Mouse (Mus musculus): ENCODE data around the gene Ap3d1. TPM values are rescaled to one million over a fixed set of nuclear protein-coding genes. Genes with fewer than 3 reads are reported as not detected.

The Ap3d1 gene
- polyA plus RNA-seq, 1 experiment from 2014 or later, result 101 TPM

DNA sequence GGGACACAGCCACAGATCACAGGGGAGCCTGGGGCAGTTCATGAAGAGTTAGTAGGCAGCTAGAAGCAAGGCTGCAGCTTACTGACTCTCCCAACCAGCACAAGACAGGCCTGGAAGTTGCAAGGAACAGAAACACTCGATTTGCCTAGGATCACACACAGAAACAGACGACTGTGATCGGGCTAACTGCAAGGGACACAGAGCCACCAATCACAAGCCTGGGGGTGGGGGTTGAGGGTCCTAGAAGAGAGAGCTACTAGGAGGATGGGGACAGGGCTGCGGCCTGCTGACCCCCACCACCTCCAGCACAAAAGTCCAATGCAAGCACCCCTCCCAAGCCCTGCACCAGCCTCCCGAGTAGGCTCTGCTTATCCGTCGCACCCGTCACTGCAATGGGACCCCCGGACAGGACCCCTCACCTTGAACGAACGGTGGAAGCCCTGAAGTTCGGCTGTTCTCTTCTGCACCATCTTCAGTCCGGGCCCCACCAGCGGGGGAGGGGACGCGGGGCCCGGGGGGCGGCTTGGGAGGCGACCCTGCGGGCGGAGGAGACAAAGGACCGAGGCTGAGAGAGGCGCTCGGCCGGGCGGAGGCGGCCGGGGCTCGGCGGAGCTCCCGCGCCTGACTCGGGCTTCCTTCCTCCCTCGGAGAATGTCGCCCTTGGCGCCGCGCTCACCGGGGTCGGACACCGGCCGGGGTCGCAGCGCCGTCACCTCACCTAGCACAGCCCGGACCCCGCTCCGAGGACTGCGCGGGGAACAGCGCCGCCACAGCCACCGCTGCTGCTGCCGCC is 66.5 kb downstream of the Ap3d1 start:
- peak; percentile 39 for ATAC-seq (ENCODE audit: low FRiP score)
- Histone ChIP-seq H3K27ac (peak overlapping the region; percentile 89), H3K4me1 (replicated peaks) (peaks cover 80% of the 10 kb centered on the region), H3K4me2 (peak overlapping the region; percentile 98), H3K9me3 (no peaks in the 10 kb centered on the region), H3K9ac (peak overlapping the region; percentile 99), H3K36me3 (peaks cover 15% of the 10 kb centered on the region), H3K27me3 (no peaks in the 10 kb centered on the region), H3K4me3 (peak overlapping the region; percentile 90)
- under 1% methylated on average over 33 of the region's 54 CpGs for WGBS

DNA sequence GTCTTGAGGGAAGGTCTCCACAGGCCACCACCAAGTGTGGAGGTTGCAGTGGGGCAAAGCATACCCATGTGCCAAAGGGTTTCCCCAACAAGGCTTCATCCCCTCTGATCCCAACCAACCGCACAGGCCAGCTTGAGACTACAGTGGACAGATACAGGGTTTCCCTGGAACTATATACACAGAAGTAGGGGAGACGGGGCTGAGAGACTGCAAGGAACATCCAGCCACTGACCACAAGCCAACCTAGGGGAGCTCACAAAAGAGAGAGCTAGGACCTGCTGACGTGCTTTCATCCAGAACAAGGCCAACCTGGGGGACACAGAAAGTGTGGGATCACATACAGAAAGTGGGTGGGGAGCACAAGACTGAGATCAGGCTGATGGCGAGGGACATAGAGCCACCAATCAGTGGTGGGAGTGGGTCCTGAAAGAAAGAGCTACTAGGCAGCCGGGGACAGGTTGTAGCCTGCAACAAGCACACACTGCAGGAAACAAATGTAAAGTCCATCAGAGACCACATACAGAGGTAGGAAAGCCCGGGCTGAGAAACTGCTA is 67.1 kb downstream of the Ap3d1 start:
- ATAC-seq (ENCODE audit: low FRiP score), result no peak
- H3K4me1 ChIP-seq (replicated peaks), result peaks cover 84% of the 10 kb centered on the region
- peaks cover 22% of the 10 kb centered on the region for H3K36me3 ChIP-seq
- peak overlapping the region; percentile 99 for H3K9ac ChIP-seq
- peak overlapping the region; percentile 98 for H3K4me2 ChIP-seq
- peak overlapping the region; percentile 90 for H3K4me3 ChIP-seq
- H3K27ac ChIP-seq, result peak overlapping the region; percentile 89
- H3K27me3 ChIP-seq, result no peaks in the 10 kb centered on the region
- H3K9me3 ChIP-seq, result no peaks in the 10 kb centered on the region
- 19% methylated on average over 6 of the region's 6 CpGs for WGBS

DNA sequence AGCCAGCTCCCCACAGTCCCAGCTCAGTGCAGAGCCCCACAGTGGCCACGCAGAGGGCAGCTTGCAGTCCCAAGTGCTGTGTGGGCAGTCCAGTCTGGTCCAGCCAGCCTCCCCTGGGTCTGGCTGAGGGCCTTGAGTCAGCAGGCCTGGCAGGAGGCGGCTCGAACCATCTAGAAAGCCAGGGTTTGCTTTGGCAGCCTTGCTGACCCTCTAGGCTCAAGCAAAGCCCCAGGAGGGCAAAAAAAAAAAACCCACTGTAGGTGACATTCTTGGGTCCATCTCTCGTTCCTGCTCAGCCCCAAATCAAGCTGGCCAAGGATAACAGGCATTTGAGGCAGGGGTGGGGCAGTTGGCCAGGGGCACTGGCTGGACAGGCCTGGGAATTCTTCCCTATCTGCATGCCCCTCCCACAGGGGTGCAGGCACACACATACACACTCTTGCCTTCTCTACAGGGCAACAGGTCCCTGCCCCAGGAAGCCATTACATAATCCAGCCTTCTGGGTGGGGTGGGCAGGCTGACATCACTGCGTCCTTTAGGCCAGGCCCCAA is 67.8 kb downstream of the Ap3d1 start:
- ATAC-seq (ENCODE audit: low FRiP score), result no peak
- no peaks in the 10 kb centered on the region for H3K9me3 ChIP-seq
- H3K27ac ChIP-seq, result no peak overlapping the region
- no peaks in the 10 kb centered on the region for H3K27me3 ChIP-seq
- H3K36me3 ChIP-seq, result peaks cover 29% of the 10 kb centered on the region
- H3K4me1 ChIP-seq (replicated peaks), result peaks cover 77% of the 10 kb centered on the region
- H3K4me3 ChIP-seq, result peak overlapping the region; percentile 90
- H3K4me2 ChIP-seq, result peak overlapping the region; percentile 98
- WGBS, result 77% methylated on average over 5 of the region's 5 CpGs
- H3K9ac ChIP-seq, result peak overlapping the region; percentile 99

DNA sequence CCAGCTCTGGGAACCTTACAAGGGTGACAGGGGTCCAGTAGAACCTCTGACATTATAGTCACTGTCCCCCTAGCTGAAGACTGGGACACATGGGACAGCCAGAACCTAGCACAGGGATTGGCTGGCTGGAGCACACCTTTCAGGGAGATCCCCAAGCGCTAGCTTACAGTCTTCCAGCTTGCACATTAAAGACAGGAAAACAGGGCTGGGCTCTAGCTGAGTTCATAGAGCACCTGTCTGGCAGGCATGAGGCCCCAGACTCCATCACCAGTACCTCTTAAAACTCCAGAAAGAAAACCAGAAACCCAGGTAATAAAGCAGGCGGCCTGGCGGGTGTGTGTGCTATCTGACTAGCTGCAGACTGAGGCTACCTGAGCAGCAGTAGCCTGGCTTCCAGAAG is 68.4 kb downstream of the Ap3d1 start:
- H3K9ac ChIP-seq, result peak overlapping the region; percentile 99
- peaks cover 76% of the 10 kb centered on the region for H3K4me1 ChIP-seq (replicated peaks)
- peaks cover 34% of the 10 kb centered on the region for H3K36me3 ChIP-seq
- H3K4me2 ChIP-seq, result peak overlapping the region; percentile 98
- no peak for ATAC-seq (ENCODE audit: low FRiP score)
- 92% methylated on average over 3 of the region's 3 CpGs for WGBS
- H3K27me3 ChIP-seq, result no peaks in the 10 kb centered on the region
- no peak overlapping the region for H3K27ac ChIP-seq
- H3K4me3 ChIP-seq, result peak overlapping the region; percentile 90
- no peaks in the 10 kb centered on the region for H3K9me3 ChIP-seq

DNA sequence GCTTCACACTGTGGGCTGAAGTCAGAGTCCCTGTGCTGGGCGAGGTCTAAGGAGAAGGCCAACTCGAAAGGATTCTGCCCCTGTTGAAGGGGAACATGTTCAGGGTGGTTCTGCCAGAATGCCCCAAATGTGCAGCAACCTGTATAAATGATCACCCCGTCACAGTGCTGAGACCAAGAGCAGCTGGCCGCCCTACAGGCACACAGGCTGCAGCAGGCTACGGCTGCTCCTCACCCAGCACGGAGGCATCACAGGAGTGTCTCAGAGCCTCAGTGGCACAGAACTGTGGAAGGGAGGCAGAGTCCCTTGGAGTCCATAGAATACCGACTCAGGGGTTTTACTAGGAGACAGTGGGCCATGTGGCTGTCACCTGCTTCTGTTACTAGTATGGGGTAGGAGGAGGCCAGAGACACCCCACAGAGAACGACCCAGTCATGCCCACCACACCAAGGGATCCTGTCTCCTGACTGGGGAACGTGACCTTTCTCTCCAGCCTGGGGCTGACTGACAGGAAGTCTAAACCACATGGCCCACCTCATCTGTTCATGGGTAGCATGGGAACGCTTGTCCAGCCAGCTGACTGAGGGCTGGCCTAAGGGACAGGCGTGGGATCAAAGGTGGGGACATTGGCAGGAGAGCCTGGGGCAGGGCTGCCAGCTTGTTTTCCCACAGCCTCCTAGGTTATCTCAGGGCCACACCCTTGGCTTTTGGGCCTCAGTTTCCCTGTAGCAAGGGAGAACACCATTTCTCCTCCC is 70.0 kb downstream of the Ap3d1 start:
- H3K36me3 ChIP-seq, result peaks cover 50% of the 10 kb centered on the region
- H3K4me2 ChIP-seq, result no peak overlapping the region
- no peak overlapping the region for H3K27ac ChIP-seq
- no peaks in the 10 kb centered on the region for H3K9me3 ChIP-seq
- no peak for ATAC-seq (ENCODE audit: low FRiP score)
- H3K4me1 ChIP-seq (replicated peaks), result peaks cover 60% of the 10 kb centered on the region
- no peak overlapping the region for H3K4me3 ChIP-seq
- H3K9ac ChIP-seq, result peak overlapping the region; percentile 99
- no peaks in the 10 kb centered on the region for H3K27me3 ChIP-seq
- 79% methylated on average over 11 of the region's 11 CpGs for WGBS

DNA sequence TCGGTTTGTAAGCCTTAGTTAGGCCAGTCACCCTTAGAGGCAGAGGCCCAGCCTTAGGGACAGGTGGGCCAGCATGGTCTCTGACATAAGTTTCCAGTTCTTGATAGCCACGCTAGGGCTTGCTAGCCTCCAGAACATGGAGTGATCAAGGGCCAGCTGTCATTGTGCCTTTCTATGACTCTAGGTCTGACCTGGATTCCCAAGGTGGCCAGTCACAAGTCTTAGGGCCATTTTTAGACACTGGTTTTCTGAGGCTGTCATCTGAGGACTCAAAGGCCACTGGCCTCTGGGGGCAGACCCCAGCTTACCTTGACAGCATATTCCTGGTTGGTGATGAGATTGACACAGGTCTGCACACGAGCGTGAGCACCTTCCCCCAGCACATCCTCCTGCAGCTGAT is 70.8 kb downstream of the Ap3d1 start:
- Histone ChIP-seq H3K9me3 (no peaks in the 10 kb centered on the region), H3K27me3 (no peaks in the 10 kb centered on the region), H3K4me1 (replicated peaks) (peaks cover 58% of the 10 kb centered on the region), H3K4me2 (no peak overlapping the region), H3K36me3 (peaks cover 59% of the 10 kb centered on the region), H3K9ac (0 out of 2 replicates have a peak overlapping the region, but pooled peaks have one; percentile 99), H3K27ac (no peak overlapping the region), H3K4me3 (no peak overlapping the region)
- WGBS, result over 99% methylated on average over 4 of the region's 4 CpGs
- no peak for ATAC-seq (ENCODE audit: low FRiP score)

DNA sequence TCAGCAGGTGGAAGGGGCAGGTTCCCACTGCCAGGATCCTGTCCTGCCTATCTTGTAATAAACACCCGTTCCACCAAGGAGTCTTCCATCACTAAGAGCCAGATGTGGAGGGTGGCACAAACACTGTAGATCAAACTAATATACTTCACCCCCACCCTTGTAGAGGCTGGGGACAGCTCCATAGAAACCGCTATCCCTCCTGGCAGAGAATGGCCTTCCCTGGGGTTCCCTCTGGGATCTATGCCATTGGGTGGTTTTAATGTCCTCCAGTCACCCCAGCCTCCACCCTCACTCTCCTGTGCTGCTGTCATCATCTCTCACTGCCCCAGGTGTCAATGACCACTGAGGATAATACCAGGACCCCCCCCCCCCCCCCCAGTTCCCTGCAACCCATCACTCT is 71.5 kb downstream of the Ap3d1 start:
- Histone ChIP-seq H3K36me3 (peaks cover 66% of the 10 kb centered on the region), H3K27me3 (no peaks in the 10 kb centered on the region), H3K9me3 (no peaks in the 10 kb centered on the region), H3K9ac (peak overlapping the region; percentile 30; the same call in 1 of the 2 replicates), H3K4me3 (no peak overlapping the region), H3K4me1 (replicated peaks) (peaks cover 65% of the 10 kb centered on the region), H3K27ac (no peak overlapping the region), H3K4me2 (no peak overlapping the region)
- ATAC-seq (ENCODE audit: low FRiP score), result no peak
- 95% methylated on average over 2 of the region's 2 CpGs for WGBS

DNA sequence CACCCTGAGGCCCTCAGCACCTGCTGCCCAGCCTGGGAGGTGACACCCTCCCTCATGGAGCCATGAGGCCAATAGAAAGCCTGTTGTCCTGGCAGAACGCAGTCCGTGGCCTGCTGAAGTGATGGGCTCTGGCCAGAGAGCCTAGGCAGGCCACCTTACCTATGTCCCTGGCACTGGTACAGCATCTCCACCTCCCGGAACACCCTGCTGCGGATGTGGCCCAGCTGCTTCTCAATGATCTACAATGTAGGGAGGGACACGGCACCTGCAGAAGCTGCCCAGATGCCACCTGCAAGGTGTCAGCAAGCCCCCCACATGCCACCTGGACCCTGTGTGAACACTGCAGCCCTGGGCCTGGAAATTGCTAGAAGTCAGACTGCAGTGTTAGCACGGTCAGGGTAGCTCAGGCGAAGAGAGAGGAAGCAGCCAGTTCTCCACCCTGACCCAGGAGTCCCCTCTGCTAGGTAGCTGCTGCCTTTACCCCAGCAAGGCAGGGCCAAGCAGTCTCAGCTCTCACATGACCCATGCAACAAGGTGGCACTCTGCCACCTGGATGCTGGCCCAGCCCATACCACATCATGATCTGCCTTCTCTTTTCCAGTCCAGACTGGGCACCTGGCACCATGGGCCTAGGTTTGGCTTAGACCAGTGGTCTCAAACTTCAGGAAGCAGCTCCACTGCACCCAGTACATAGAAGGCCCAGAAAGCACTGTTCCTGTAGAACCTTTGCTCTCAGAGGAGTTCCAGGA is 72.2 kb downstream of the Ap3d1 start:
- Histone ChIP-seq H3K4me1 (replicated peaks) (peaks cover 67% of the 10 kb centered on the region), H3K27me3 (no peaks in the 10 kb centered on the region), H3K4me3 (no peak overlapping the region), H3K9ac (peak overlapping the region; percentile 30; the same call in 1 of the 2 replicates), H3K27ac (no peak overlapping the region), H3K36me3 (peaks cover 69% of the 10 kb centered on the region), H3K9me3 (no peaks in the 10 kb centered on the region), H3K4me2 (no peak overlapping the region)
- no peak for ATAC-seq (ENCODE audit: low FRiP score)
- 97% methylated on average over 7 of the region's 7 CpGs for WGBS

DNA sequence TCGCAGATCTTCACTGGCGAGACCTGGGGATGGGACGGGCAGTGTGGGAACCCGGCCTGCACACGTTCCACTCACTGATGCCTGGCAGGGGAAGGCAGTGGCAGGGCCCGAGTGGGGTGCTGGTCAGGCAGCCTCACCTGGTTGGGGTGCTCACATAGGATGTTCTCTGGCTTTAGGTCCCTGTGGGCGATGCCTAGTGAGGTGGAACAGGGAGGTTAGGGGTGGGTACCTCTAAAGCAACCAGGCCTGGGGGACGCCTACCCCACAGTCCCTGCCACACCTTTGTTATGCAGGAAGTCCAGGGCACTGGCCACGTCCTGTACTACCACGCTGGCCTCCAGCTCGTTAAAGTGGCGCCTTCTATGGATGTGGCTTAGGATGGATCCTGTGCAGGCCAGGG is 73.0 kb downstream of the Ap3d1 start:
- H3K4me1 ChIP-seq (replicated peaks), result peaks cover 62% of the 10 kb centered on the region
- 93% methylated on average over 12 of the region's 12 CpGs for WGBS

DNA sequence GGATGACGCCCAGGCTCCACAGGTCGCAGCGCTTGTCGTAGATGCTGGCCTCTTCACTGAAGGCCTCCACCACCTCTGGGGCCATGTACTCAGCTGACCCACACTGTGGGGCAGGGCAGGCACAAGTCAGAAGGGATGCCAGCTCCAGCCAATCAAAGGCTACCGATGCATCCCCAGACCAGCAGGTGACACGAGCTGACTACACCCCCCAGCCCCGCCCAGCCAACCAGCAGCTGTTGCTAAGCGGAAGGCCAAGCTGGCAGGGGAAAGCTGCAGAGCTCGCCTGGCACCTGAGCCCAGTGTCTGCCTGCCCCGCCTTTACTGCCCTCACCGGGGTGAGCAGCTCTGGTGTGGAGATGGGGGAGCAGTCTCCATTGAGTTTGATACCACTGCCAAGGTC is 73.5 kb downstream of the Ap3d1 start:
- 80% methylated on average over 11 of the region's 11 CpGs for WGBS
- H3K27me3 ChIP-seq, result no peaks in the 10 kb centered on the region
- H3K4me2 ChIP-seq, result no peak overlapping the region
- H3K36me3 ChIP-seq, result peaks cover 69% of the 10 kb centered on the region
- H3K9me3 ChIP-seq, result no peaks in the 10 kb centered on the region
- ATAC-seq (ENCODE audit: low FRiP score), result no peak
- H3K4me1 ChIP-seq (replicated peaks), result peaks cover 61% of the 10 kb centered on the region
- no peak overlapping the region for H3K27ac ChIP-seq
- no peak overlapping the region for H3K4me3 ChIP-seq
- H3K9ac ChIP-seq, result no peak overlapping the region

More for the DNA sequence above, 73.0 kb downstream of the Ap3d1 start:
- Histone ChIP-seq H3K27me3 (no peaks in the 10 kb centered on the region), H3K9me3 (no peaks in the 10 kb centered on the region), H3K4me2 (no peak overlapping the region), H3K4me3 (no peak overlapping the region), H3K27ac (no peak overlapping the region), H3K9ac (no peak overlapping the region), H3K36me3 (peaks cover 69% of the 10 kb centered on the region)
- ATAC-seq (ENCODE audit: low FRiP score), result no peak

DNA sequence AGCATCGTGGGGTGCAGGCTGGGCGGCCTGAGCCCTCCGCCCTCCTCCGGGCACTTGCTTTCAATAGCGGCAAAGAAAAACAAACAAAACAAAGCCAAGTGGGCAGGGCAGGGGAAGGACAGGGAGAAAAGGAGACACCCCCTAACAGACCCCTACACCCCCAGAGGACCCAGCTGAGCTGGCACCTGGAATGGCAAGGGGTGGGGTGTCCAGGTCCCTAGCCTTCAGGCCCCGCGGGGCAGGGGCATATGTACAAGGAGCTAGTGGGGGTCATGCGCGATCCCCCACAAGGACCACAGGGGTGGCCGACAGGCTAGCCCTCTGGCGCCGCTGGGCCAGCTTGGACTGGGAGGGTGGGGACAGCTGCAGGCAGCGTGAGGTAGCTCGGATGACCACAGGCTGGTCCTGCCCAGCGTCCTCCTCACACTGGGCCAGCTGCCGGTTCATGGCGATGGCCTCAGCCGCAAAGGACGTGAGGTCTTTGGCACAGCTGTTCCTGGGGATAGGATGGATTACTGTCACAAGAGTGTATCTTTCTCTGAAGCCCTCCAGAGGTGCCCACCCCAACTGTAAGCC is 75.1 kb downstream of the Ap3d1 start:
- H3K4me3 ChIP-seq, result no peak overlapping the region
- H3K4me2 ChIP-seq, result no peak overlapping the region
- H3K4me1 ChIP-seq (replicated peaks), result peaks cover 50% of the 10 kb centered on the region
- peaks cover 67% of the 10 kb centered on the region for H3K36me3 ChIP-seq
- H3K27ac ChIP-seq, result no peak overlapping the region
- no peak overlapping the region for H3K9ac ChIP-seq
- no peaks in the 10 kb centered on the region for H3K27me3 ChIP-seq
- no peaks in the 10 kb centered on the region for H3K9me3 ChIP-seq
- WGBS, result 82% methylated on average over 19 of the region's 19 CpGs
- no peak for ATAC-seq (ENCODE audit: low FRiP score)

Data from hindbrain, embryonic 13.5 days (tissue).